Mouse (Mus musculus) brain, embryonic 14.5 days (tissue): ENCODE measurements around the gene Tssk3.

Source experiments
- CTCF ChIP-seq: fragments of 200-500 bp; IDR thresholded peaks from 2 replicates; pipeline ENCODE4 v1.5.1; 2012; ENCODE audit warnings: inconsistent platforms, mild to moderate bottlenecking, moderate library complexity, borderline replicate concordance; ENCODE audit not compliant: insufficient read depth, insufficient read length; ENCODE audit errors: extremely low read depth
- POLR2A ChIP-seq: fragments of 200-500 bp; IDR thresholded peaks from 2 replicates; pipeline ENCODE4 v1.6.1; 2012; ENCODE audit warnings: mild to moderate bottlenecking, inconsistent platforms, borderline replicate concordance; ENCODE audit not compliant: poor library complexity, insufficient read depth, insufficient read length, severe bottlenecking; ENCODE audit errors: extremely low read depth

GRCm38 (mm10) chr4:129525889-129526288 is 35.1 kb upstream of the Tssk3 start:
- TF ChIP-seq POLR2A (no peak), CTCF (no peak)
